Mouse (Mus musculus): ENCODE measurements around the gene Zfp580.

- TF ChIP-seq CTCF (IDR thresholded peaks at IDR 0.05; ENCODE audit: extremely low read depth, insufficient read depth, low read length) (no peak), POLR2A (IDR thresholded peaks at IDR 0.05; ENCODE audit: extremely low read depth, insufficient read depth, low read length) (no peak)
Observed at GRCm38 (mm10) chr7:5031496-5031895, 19.8 kb upstream of the Zfp580 start.
